In genomic region chr5:132609251-132609650, GRCm38 (mm10) we compare ENCODE assay signal across 34 mouse cellular contexts.
"Had no signal": no experiment of that assay in that cellular context is flagged by ENCODE, and none has a peak within 500 bp of the region (broad histone marks: within the 10 kb centered on the region; RNA-seq: fewer than 3 reads in every experiment).

No protein-coding gene starts in this region.

- H3K27me3 ChIP-seq: hindbrain, embryonic 12.5 days; intestine, embryonic 15.5 days; kidney, embryonic 15.5 days had no signal

- H3K9me3 ChIP-seq: heart, embryonic 12.5 days; heart, embryonic 13.5 days; heart, embryonic 15.5 days; hindbrain, embryonic 10.5 days; hindbrain, embryonic 12.5 days; hindbrain, embryonic 13.5 days; hindbrain, embryonic 15.5 days; intestine, embryonic 15.5 days; kidney, embryonic 15.5 days had no signal

- H3K4me1 ChIP-seq: intestine, embryonic 15.5 days; kidney, embryonic 15.5 days had no signal

- H3K27ac ChIP-seq: heart, adult 2 months; heart, embryonic 13.5 days; heart, embryonic 15.5 days; hindbrain, embryonic 10.5 days; hindbrain, embryonic 12.5 days; hindbrain, embryonic 13.5 days; hindbrain, embryonic 14.5 days; hindbrain, embryonic 15.5 days; hindbrain, postnatal 0 days; intestine, embryonic 15.5 days; kidney, embryonic 15.5 days; kidney, postnatal 0 days; layer of hippocampus, adult 2 months had no signal

- H3K36me3 ChIP-seq: heart, embryonic 12.5 days; heart, embryonic 13.5 days; heart, embryonic 15.5 days; hindbrain, embryonic 10.5 days; hindbrain, embryonic 12.5 days; hindbrain, embryonic 13.5 days; hindbrain, embryonic 15.5 days; intestine, embryonic 15.5 days; kidney, embryonic 15.5 days had no signal

- H3K4me3 ChIP-seq: heart, adult 2 months; heart, embryonic 12.5 days; heart, embryonic 13.5 days; heart, embryonic 15.5 days; hindbrain, embryonic 10.5 days; hindbrain, embryonic 12.5 days; hindbrain, embryonic 13.5 days; hindbrain, embryonic 15.5 days; intestine, embryonic 15.5 days; kidney, embryonic 15.5 days; layer of hippocampus, adult 2 months had no signal

- ATAC-seq: hindbrain, embryonic 16.5 days; hindbrain, postnatal 0 days; inflammation-experienced regulatory T-cells, adult 6 months; intestine, embryonic 15.5 days; intestine, embryonic 16.5 days; intestine, postnatal 0 days had no signal

- H3K4me2 ChIP-seq: heart, embryonic 11.5 days; heart, embryonic 12.5 days; heart, embryonic 13.5 days; heart, embryonic 15.5 days; hindbrain, embryonic 12.5 days; hindbrain, embryonic 13.5 days; hindbrain, embryonic 14.5 days; hindbrain, embryonic 15.5 days; intestine, embryonic 15.5 days; kidney, embryonic 15.5 days had no signal

- DNase-seq: heart, adult 2 months; heart, postnatal 10 days; heart, postnatal 14 days; heart, postnatal 36 days; heart, postnatal 4 days; kidney, adult 11 months; kidney, adult 18-20 months; kidney, adult 2 months; kidney, adult 8-10 months; kidney, adult 9 months; kidney, postnatal 10 days; kidney, postnatal 14 days; kidney, postnatal 25 days; kidney, postnatal 36 days; layer of hippocampus, adult 9-11 months; layer of hippocampus, postnatal 36 days had no signal

- H3K9ac ChIP-seq: heart, embryonic 12.5 days; heart, embryonic 13.5 days; heart, embryonic 15.5 days; hindbrain, embryonic 12.5 days; hindbrain, embryonic 13.5 days; hindbrain, embryonic 14.5 days; hindbrain, embryonic 15.5 days; intestine, embryonic 15.5 days; kidney, embryonic 15.5 days had no signal
